Comparison of ENCODE assay signal across 49 mouse cellular contexts in the genomic region with DNA sequence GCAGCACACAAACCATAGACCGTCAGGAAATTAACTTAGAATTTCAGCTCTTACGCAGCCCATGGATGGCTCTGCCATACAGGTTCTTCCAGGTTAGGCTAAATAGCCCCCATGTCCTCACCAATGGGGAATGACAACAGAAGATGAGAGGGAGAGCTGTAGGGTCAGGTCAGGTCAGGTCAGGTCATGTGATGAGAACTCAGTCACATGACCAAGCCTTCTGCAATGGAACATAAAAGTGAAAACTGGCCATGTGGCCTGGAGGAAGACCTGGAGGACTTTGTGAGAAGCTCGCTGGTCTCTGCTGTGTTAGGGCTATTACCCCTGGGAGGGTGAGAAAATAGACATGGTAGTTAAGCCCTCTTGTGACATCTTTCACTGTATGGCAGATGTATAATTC. TPM values are rescaled to one million over a fixed set of nuclear protein-coding genes. Genes with fewer than 3 reads are reported as not detected.
"Had no signal": no experiment of that assay in that cellular context is flagged by ENCODE, and none has a peak within 500 bp of the region (broad histone marks: within the 10 kb centered on the region; RNA-seq: fewer than 3 reads in every experiment).

No protein-coding gene starts in this region.

- H3K4me3 ChIP-seq: heart, embryonic 12.5 days; heart, embryonic 13.5 days; heart, embryonic 15.5 days; hindbrain, embryonic 10.5 days; hindbrain, embryonic 12.5 days; hindbrain, embryonic 13.5 days; hindbrain, embryonic 15.5 days; intestine, embryonic 15.5 days; kidney, embryonic 15.5 days; layer of hippocampus, adult 2 months; left cerebral cortex, adult 2 months had no signal

- H3K4me2 ChIP-seq: heart, embryonic 12.5 days; heart, embryonic 13.5 days; heart, embryonic 15.5 days; hindbrain, embryonic 12.5 days; hindbrain, embryonic 13.5 days; hindbrain, embryonic 14.5 days; hindbrain, embryonic 15.5 days; intestine, embryonic 15.5 days; kidney, embryonic 15.5 days had no signal

- H3K9me3 ChIP-seq: heart, embryonic 12.5 days; heart, embryonic 13.5 days; heart, embryonic 15.5 days; hindbrain, embryonic 10.5 days; hindbrain, embryonic 12.5 days; hindbrain, embryonic 13.5 days; hindbrain, embryonic 15.5 days; intestine, embryonic 15.5 days; kidney, embryonic 15.5 days had no signal

- H3K4me1 ChIP-seq: heart, embryonic 12.5 days; heart, embryonic 13.5 days; heart, embryonic 15.5 days; hindbrain, embryonic 10.5 days; hindbrain, embryonic 12.5 days; hindbrain, embryonic 13.5 days; hindbrain, embryonic 15.5 days; intestine, embryonic 15.5 days; kidney, embryonic 15.5 days had no signal

- H3K36me3 ChIP-seq: heart, embryonic 12.5 days; heart, embryonic 13.5 days; heart, embryonic 15.5 days; hindbrain, embryonic 10.5 days; hindbrain, embryonic 12.5 days; hindbrain, embryonic 13.5 days; hindbrain, embryonic 15.5 days; intestine, embryonic 15.5 days; kidney, embryonic 15.5 days had no signal

- H3K27ac ChIP-seq: heart, embryonic 13.5 days; heart, embryonic 15.5 days; hindbrain, embryonic 10.5 days; hindbrain, embryonic 12.5 days; hindbrain, embryonic 13.5 days; hindbrain, embryonic 14.5 days; hindbrain, embryonic 15.5 days; hindbrain, postnatal 0 days; intestine, embryonic 15.5 days; kidney, embryonic 15.5 days; kidney, postnatal 0 days; layer of hippocampus, adult 2 months; left cerebral cortex, adult 2 months had no signal

- H3K27me3 ChIP-seq: heart, embryonic 12.5 days; heart, embryonic 13.5 days; heart, embryonic 15.5 days; hindbrain, embryonic 12.5 days; hindbrain, embryonic 13.5 days; hindbrain, embryonic 15.5 days; intestine, embryonic 15.5 days; kidney, embryonic 15.5 days had no signal

- H3K9ac ChIP-seq: heart, embryonic 12.5 days; heart, embryonic 13.5 days; heart, embryonic 15.5 days; hindbrain, embryonic 12.5 days; hindbrain, embryonic 13.5 days; hindbrain, embryonic 14.5 days; hindbrain, embryonic 15.5 days; intestine, embryonic 15.5 days; kidney, embryonic 15.5 days had no signal

- DNase-seq: heart, postnatal 10 days; heart, postnatal 14 days; heart, postnatal 36 days; heart, postnatal 4 days; kidney, adult 11 months; kidney, adult 18-20 months; kidney, adult 2 months; kidney, adult 8-10 months; kidney, adult 9 months; kidney, postnatal 10 days; kidney, postnatal 14 days; kidney, postnatal 25 days; kidney, postnatal 36 days; kidney, postnatal 4 days; layer of hippocampus, adult 9-11 months; layer of hippocampus, postnatal 36 days had no signal

RNA-seq across cellular contexts. Expression of gene Nms, which starts 17.5 kb away (rescaled TPM):
- total RNA-seq: heart, postnatal 10 days; heart, postnatal 14 days; heart, postnatal 25 days; heart, postnatal 36 days; heart, postnatal 4 days; hematopoietic stem cell, adult 5-6 weeks; layer of hippocampus, adult 18-20 months; layer of hippocampus, adult 2 months; layer of hippocampus, adult 8-10 months; layer of hippocampus, postnatal 10 days; layer of hippocampus, postnatal 14 days; layer of hippocampus, postnatal 25 days; layer of hippocampus, postnatal 36 days; left cerebral cortex, adult 18-20 months; left cerebral cortex, adult 2 months; left cerebral cortex, adult 8-10 months had no signal
- polyA plus RNA-seq: heart, embryonic 12.5 days; heart, embryonic 13.5 days; heart, embryonic 14.5 days; heart, embryonic 15.5 days; heart, embryonic 16.5 days; heart, postnatal 0 days; inflammation-experienced regulatory T-cells, adult 6 months; intestine, embryonic 14.5 days; intestine, embryonic 15.5 days; intestine, embryonic 16.5 days; intestine, postnatal 0 days; kidney, adult 2 months; kidney, embryonic 14.5 days; kidney, embryonic 15.5 days; kidney, embryonic 16.5 days; kidney, postnatal 0 days; large intestine, adult 2 months had no signal
